Mouse (Mus musculus): Measurements from ENCODE around the gene Klra17. TPM values are rescaled to one million over a fixed set of nuclear protein-coding genes. Genes with fewer than 3 reads are reported as not detected.
"Not testable (repeated sequence)": the region's sequence is repeated elsewhere in the genome, so short reads cannot be mapped to it uniquely, and the experiment has no call there.

The Klra17 gene
- polyA plus RNA-seq (2012): not detected in 2 replicates

DNA sequence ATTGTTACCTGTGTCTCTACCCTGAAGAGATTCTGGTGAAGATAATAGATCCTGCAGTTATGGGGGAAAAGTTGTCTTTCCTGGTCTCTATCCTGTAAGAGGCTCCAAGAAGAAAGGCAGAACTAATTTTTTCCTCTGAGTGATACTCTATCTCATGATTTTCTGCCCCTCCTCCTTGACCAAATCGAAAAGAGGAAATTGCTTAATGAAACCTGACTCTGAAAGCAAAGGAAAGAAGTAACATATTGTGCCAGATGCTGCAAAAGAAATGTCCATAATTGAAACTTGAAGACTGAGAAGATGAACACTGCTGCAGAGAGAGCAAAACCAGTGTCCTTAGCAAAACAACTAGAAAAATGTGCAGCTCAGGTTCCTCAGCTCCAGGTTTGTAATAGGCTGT is at the start of gene Klra17:
Gene Klra17, minus strand, starts transcription at position 124 of the 400 bp plus-strand sequence.
- H3K9me3 ChIP-seq (ENCODE audit: control insufficient read depth, low read length): peaks cover 2% of the 10 kb centered on the region; the same call in 1 of the 2 replicates
- TF ChIP-seq TAL1 (IDR thresholded peaks at IDR 0.05; ENCODE audit: low read length) (no peak), GATA1 (IDR thresholded peaks at IDR 0.05; ENCODE audit: low read length) (no peak)

DNA sequence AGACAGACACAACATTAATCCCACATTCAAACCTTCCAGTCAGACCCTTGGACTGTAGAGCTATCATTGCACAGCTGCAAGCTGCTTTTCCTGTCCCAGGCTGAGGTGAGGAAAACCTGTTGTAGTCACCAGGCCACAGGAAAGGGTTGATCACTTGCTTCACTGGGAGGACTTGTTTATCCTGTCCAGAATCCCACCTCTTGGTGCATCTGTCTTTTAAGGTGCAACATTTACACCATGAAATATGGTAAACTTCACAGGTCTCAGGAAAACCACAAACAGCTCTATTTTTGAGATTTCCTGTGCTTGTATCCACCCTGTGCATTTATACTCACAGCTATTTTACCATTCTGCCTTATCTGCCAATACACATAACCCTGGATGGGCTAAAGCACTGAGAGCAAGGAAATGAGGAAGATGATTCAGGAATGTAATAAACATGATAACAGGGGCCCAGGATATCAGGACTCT is 41.0 kb upstream of the Klra17 start, which contains the start of gene Klra5:
Gene Klra5, minus strand, starts transcription at position 175 of the 471 bp plus-strand sequence.
- H3K9me3 ChIP-seq (ENCODE audit: control insufficient read depth, low read length); H3K27me3 ChIP-seq (ENCODE audit: control insufficient read depth); H3K4me3 ChIP-seq (replicated peaks); H3K4me1 ChIP-seq (ENCODE audit: control insufficient read depth); H3K36me3 ChIP-seq (ENCODE audit: control insufficient read depth): not testable (repeated sequence)

More for the DNA sequence above, at the start of gene Klra17:
- no peak within 1 kb of the TSS for H3K4me3 ChIP-seq (replicated peaks)
- H3K4me1 ChIP-seq (ENCODE audit: control insufficient read depth): no peaks in the 10 kb centered on the region
- no peaks in the 10 kb centered on the region for H3K27me3 ChIP-seq (ENCODE audit: control insufficient read depth)
- no peaks in the 10 kb centered on the region for H3K36me3 ChIP-seq (ENCODE audit: control insufficient read depth)

DNA sequence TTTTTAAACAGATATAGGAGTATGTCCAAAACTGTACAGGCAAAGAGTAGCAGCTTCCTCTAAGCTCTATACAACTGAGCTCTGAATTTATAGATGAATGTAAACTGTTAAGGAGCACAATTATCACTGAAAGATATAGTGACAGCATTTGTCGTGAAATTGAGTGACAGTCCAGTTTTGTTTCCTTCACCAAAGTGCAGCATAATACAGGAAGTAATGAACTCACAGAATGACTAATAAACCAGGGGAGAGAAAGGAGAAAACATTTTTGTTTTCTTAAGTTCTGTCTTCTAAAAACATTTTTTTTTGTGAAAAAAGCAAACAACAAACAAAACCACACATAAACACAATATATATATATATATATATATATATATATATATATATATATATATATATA is 40.5 kb upstream of the Klra17 start:
- H3K4me3 ChIP-seq (replicated peaks): no peak overlapping the region
- H3K36me3 ChIP-seq (ENCODE audit: control insufficient read depth): no peaks in the 10 kb centered on the region
- H3K27me3 ChIP-seq (ENCODE audit: control insufficient read depth): no peaks in the 10 kb centered on the region
- H3K9me3 ChIP-seq (ENCODE audit: control insufficient read depth, low read length): peaks cover 3% of the 10 kb centered on the region
- H3K4me1 ChIP-seq (ENCODE audit: control insufficient read depth): no peaks in the 10 kb centered on the region
- no peak for TF ChIP-seq GATA1 (IDR thresholded peaks at IDR 0.05; ENCODE audit: low read length)
- no peak for TF ChIP-seq TAL1 (IDR thresholded peaks at IDR 0.05; ENCODE audit: low read length)

DNA sequence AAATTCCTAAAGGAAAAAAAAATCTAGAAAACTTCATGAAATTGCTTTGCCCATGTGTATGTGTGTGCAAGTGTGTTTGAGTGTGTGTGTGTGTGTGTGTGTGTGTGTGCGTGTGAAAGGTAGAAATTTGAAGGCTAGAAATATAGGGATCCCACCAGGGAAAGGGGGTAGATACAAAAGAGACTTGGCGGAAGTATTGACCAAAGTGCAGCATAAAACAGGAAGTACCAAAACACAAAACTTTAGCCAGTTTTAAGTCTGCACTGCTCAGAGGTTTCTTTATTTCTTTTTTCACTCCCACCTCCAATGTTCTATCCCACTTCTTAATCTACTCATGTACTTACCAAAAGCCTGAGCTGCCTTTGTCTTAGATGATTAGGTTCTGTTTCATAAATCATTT is 6.1 kb upstream of the Klra17 start:
- no peaks in the 10 kb centered on the region for H3K36me3 ChIP-seq (ENCODE audit: control insufficient read depth)
- H3K4me1 ChIP-seq (ENCODE audit: control insufficient read depth): no peaks in the 10 kb centered on the region
- TF ChIP-seq TAL1 (IDR thresholded peaks at IDR 0.05; ENCODE audit: low read length): no peak
- no peak for TF ChIP-seq GATA1 (IDR thresholded peaks at IDR 0.05; ENCODE audit: low read length)
- H3K27me3 ChIP-seq (ENCODE audit: control insufficient read depth): no peaks in the 10 kb centered on the region
- no peaks in the 10 kb centered on the region; the same call in 1 of the 2 replicates for H3K9me3 ChIP-seq (ENCODE audit: control insufficient read depth, low read length)
- H3K4me3 ChIP-seq (replicated peaks): no peak overlapping the region

DNA sequence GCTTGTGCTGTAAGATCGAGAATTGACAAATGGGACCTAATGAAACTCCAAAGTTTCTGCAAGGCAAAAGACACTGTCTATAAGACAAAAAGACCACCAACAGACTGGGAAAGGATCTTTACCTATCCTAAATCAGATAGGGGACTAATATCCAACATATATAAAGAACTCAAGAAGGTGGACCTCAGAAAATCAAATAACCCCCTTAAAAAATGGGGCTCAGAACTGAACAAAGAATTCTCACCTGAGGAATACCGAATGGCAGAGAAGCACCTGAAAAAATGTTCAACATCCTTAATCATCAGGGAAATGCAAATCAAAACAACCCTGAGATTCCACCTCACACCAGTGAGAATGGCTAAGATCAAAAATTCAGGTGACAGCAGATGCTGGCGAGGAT is 14.1 kb downstream of the Klra17 start, which contains the start of gene Gm17631:
Gene Gm17631, plus strand, starts transcription at position 301 of the 400 bp plus-strand sequence.
- H3K4me3 ChIP-seq (replicated peaks); H3K9me3 ChIP-seq (ENCODE audit: control insufficient read depth, low read length); H3K27me3 ChIP-seq (ENCODE audit: control insufficient read depth); H3K4me1 ChIP-seq (ENCODE audit: control insufficient read depth); H3K36me3 ChIP-seq (ENCODE audit: control insufficient read depth): not testable (repeated sequence)

DNA sequence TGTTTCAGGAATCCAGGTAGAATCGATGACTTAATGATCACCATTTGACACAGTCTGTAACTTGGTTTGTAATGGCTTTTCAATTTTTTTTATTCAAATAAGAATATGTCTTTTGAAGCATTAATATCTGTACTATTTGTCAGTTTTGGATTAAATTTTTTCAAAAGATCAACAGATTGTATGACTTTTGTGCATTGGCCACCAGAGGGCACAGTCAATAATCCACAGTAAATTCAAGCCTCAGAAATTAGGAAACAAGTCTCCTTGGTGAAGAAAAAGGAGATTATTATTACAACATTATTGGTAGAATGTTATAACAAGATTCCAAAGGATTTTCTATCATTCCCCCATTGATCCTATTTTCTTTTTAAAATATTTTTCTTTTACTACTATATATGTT is 50.9 kb downstream of the Klra17 start:
- H3K4me1 ChIP-seq (ENCODE audit: control insufficient read depth): no peaks in the 10 kb centered on the region
- no peaks in the 10 kb centered on the region for H3K36me3 ChIP-seq (ENCODE audit: control insufficient read depth)
- H3K27me3 ChIP-seq (ENCODE audit: control insufficient read depth): no peaks in the 10 kb centered on the region
- no peak overlapping the region for H3K4me3 ChIP-seq (replicated peaks)
- no peaks in the 10 kb centered on the region for H3K9me3 ChIP-seq (ENCODE audit: control insufficient read depth, low read length)
- TF ChIP-seq TAL1 (IDR thresholded peaks at IDR 0.05; ENCODE audit: low read length) (no peak), GATA1 (IDR thresholded peaks at IDR 0.05; ENCODE audit: low read length) (no peak)

DNA sequence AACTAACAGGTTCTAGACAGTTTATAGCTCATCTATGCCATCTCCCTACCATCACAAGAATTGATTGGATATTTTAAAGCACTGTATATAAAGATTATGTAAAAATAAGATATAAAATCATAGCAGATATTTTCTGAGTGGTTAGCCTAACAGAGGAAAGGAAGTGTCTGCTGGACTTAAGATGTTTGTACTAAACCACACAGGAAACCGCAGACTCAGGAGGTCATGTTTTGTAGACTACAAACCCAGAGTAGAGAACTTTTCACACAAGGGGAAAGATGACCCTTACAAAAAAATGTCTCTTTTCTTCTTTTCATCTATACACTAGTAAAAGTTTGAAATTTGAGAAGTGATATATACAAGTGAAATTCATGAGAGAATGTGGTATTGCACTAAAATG is 52.5 kb downstream of the Klra17 start:
- no peaks in the 10 kb centered on the region for H3K27me3 ChIP-seq (ENCODE audit: control insufficient read depth)
- no peaks in the 10 kb centered on the region; the same call in 1 of the 2 replicates for H3K9me3 ChIP-seq (ENCODE audit: control insufficient read depth, low read length)
- TF ChIP-seq GATA1 (IDR thresholded peaks at IDR 0.05; ENCODE audit: low read length) (no peak), TAL1 (IDR thresholded peaks at IDR 0.05; ENCODE audit: low read length) (no peak)
- H3K4me3 ChIP-seq (replicated peaks): no peak overlapping the region
- no peaks in the 10 kb centered on the region for H3K4me1 ChIP-seq (ENCODE audit: control insufficient read depth)
- H3K36me3 ChIP-seq (ENCODE audit: control insufficient read depth): no peaks in the 10 kb centered on the region

DNA sequence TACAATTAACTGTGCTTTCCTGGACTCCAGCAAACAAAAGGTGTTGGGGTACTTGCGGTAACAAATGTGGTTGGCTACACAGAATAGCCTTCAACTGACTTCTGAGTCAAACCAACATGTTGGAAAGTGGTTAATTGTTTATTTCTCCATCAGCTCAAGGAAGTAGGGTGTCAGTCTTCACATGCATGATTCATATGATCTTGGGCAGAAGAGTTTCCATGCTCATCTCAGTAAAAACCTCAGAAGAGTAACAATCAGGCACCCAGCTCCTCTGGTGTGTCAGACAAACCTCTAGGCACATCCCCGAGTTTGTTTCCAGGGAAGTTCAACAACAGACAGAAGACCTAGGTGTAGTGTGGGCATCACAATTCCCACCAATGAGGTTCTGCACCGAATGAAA is 58.7 kb downstream of the Klra17 start:
- H3K27me3 ChIP-seq (ENCODE audit: control insufficient read depth): no peaks in the 10 kb centered on the region
- no peaks in the 10 kb centered on the region for H3K36me3 ChIP-seq (ENCODE audit: control insufficient read depth)
- H3K9me3 ChIP-seq (ENCODE audit: control insufficient read depth, low read length): no peaks in the 10 kb centered on the region; the same call in 1 of the 2 replicates
- H3K4me3 ChIP-seq (replicated peaks): no peak overlapping the region
- no peaks in the 10 kb centered on the region for H3K4me1 ChIP-seq (ENCODE audit: control insufficient read depth)
- no peak for TF ChIP-seq TAL1 (IDR thresholded peaks at IDR 0.05; ENCODE audit: low read length)
- TF ChIP-seq GATA1 (IDR thresholded peaks at IDR 0.05; ENCODE audit: low read length): no peak

DNA sequence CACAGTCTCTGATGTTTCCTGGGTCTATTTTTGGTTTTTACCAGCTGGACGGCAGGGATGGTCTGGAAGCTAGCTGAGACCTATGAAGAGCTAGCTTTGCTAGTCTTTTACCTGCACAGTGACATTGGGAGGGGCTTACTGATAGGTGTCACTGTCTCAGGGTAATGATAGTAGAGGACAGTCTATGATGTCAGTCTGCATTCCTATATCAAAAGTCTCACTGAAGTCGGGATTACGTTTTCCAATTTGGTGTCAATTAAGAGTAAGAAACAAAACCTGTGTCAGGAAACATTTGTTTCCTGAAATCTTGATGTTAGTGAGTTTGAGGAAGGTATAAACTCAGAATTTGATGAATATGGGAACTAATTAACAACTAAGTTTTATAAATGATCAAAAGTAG is 92.3 kb downstream of the Klra17 start, which contains the start of gene Gm156:
Gene Gm156, minus strand, starts transcription at position 101 of the 400 bp plus-strand sequence.
- H3K4me3 ChIP-seq (replicated peaks); H3K9me3 ChIP-seq (ENCODE audit: control insufficient read depth, low read length); H3K27me3 ChIP-seq (ENCODE audit: control insufficient read depth); H3K4me1 ChIP-seq (ENCODE audit: control insufficient read depth); H3K36me3 ChIP-seq (ENCODE audit: control insufficient read depth): not testable (repeated sequence)

Other genes starting within 250 kb of the Klra17 start
- gene Klrc3, start 233.3 kb downstream of the Klra17 start, polyA plus RNA-seq (2012): not detected in 2 replicates
- gene Klrc2, start 216.0 kb downstream of the Klra17 start, polyA plus RNA-seq (2012): not detected in 2 replicates
- gene Klrc1, start 197.7 kb downstream of the Klra17 start, polyA plus RNA-seq (2012): not detected in 2 replicates
- not detected in 2 replicates for gene Klri1, start 159.5 kb downstream of the Klra17 start, polyA plus RNA-seq (2012)
- not detected in 2 replicates for gene Klri2, start 136.2 kb downstream of the Klra17 start, polyA plus RNA-seq (2012)
- gene Gm156, start 92.4 kb downstream of the Klra17 start, polyA plus RNA-seq (2012): not detected in 2 replicates
- gene Gm17631, start 14.0 kb downstream of the Klra17 start, polyA plus RNA-seq (2012): not detected in 2 replicates
- gene Klra5, start 41.0 kb upstream of the Klra17 start, polyA plus RNA-seq (2012): not detected in 2 replicates
- not detected in 2 replicates for gene Klra6, start 150.3 kb upstream of the Klra17 start, polyA plus RNA-seq (2012)
- not detected in 2 replicates for gene Klra4, start 190.6 kb upstream of the Klra17 start, polyA plus RNA-seq (2012)

Measured in erythroblast, embryonic 14.5 days (primary cell).